Mouse (Mus musculus) embryonic facial prominence, embryonic 10.5 days (tissue): Measurements from ENCODE around the gene Lrrc23. TPM values are rescaled to one million over a fixed set of nuclear protein-coding genes. Genes with fewer than 3 reads are reported as not detected.
A peak's percentile ranks its signal among the peaks of the same experiment; 100 is the strongest.

ENCODE experiments used
- DNase-seq: peaks from one replicate; pipeline ENCODE4 v3.0.0-alpha.2; 2017; ENCODE audit warnings: low spot score
- H3K27ac ChIP-seq: fragments of 300-500 bp; sonication (generic); replicated peaks from 2 replicates; pipeline ENCODE4 v1.5.1; 2016; ENCODE audit warnings: mild to moderate bottlenecking
- H3K27me3 ChIP-seq: fragments of 300-500 bp; sonication (generic); replicated peaks from 2 replicates; pipeline ENCODE4 v1.6.1; 2016; ENCODE audit warnings: low read depth, mild to moderate bottlenecking; ENCODE audit not compliant: poor library complexity, severe bottlenecking
- H3K36me3 ChIP-seq: fragments of 300-500 bp; sonication (generic); replicated peaks from 2 replicates; pipeline ENCODE4 v1.6.1; 2016; ENCODE audit warnings: mild to moderate bottlenecking, moderate library complexity
- H3K4me1 ChIP-seq: fragments of 300-500 bp; sonication (generic); 2 replicates; pipeline ENCODE4 v1.6.1; 2016
- H3K4me3 ChIP-seq: fragments of 300-500 bp; sonication (generic); 2 replicates; pipeline ENCODE4 v1.5.1; 2016; ENCODE audit warnings: mild to moderate bottlenecking, moderate library complexity
- H3K9me3 ChIP-seq: fragments of 300-500 bp; sonication (generic); 2 replicates; pipeline ENCODE4 v1.6.1; 2016; ENCODE audit warnings: mild to moderate bottlenecking
- WGBS: fragments of 180-500 bp; shearing (Covaris S2); methylation state at CpG from one replicate; pipeline ENCODE4 v1.1.7; 2016; 5-methylcytosine and 5-hydroxymethylcytosine counted together
- polyA plus RNA-seq: library from polyadenylated mRNA; unstranded; fragments of >200 nt; fragmentation: Nextera tagmentation; extraction: Ambion mirVana; gene quantifications from 2 replicates; pipeline ENCODE4 v1.2.1, GENCODE M21; 2016

Lrrc23 gene
- polyA plus RNA-seq, 1 experiment from 2014 or later: 0.74 TPM

DNA sequence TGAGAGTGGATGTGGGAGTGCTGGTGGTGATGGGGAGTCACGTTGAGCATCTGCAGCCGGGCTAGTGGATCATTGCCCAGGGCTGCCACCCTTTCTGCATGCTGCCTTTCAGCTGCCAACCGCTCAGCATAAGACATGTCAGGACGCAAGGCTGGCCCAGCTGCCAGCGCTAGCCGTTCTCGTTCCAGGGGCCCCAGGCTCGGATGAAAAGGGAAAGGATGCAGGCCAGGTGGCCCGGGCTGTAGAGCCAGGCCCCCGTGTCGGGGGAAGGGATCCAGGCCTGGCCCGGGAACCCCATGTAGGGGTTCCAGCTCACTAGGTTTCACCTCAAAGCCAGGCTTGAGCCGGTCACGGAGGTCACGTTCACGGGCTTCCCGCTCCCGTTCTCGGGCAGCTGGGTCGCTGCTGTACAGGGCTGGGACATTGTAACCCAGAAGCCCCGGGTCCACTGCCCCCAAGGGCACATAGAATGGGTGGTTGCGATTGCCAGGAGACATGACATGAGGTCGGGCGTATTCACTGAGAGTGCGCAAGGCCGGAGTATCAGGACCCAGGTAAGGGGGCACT is 34.7 kb downstream of the Lrrc23 start:
- peaks cover 72% of the 10 kb centered on the region for H3K36me3 ChIP-seq
- 70% methylated on average over 26 of the region's 26 CpGs for WGBS
- peaks cover 53% of the 10 kb centered on the region for H3K4me1 ChIP-seq

DNA sequence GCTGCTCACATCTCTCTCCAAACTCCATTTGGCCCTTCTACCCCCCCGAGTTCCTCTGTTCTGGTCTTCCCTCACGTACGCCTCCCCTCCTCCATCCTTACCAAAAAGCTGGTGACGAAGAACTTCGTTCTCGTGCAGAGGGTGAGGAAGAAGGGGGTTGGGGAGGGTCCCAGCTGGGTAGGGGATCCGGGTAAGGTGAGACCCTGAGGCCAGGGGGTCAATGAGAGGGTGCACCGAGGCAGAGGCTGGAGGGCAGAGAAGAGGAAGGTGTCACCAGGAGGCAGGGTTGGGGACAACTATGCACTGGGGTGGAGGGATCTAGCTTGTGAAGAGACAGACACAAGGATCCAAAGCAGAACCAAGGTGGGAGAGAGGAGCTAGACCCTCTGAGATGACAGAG is 35.9 kb downstream of the Lrrc23 start:
- Histone ChIP-seq H3K4me3 (0 out of 2 replicates have a peak overlapping the region, but pooled peaks have one; percentile 2), H3K9me3 (no peaks in the 10 kb centered on the region), H3K36me3 (peaks cover 67% of the 10 kb centered on the region), H3K27ac (no peak overlapping the region), H3K27me3 (no peaks in the 10 kb centered on the region), H3K4me1 (peaks cover 65% of the 10 kb centered on the region)
- WGBS: 87% methylated on average over 8 of the region's 8 CpGs
- no peak for DNase-seq

More for the DNA sequence above, 34.7 kb downstream of the Lrrc23 start:
- no peak for DNase-seq
- no peaks in the 10 kb centered on the region for H3K9me3 ChIP-seq
- peak overlapping the region; percentile 65 for H3K4me3 ChIP-seq
- no peaks in the 10 kb centered on the region for H3K27me3 ChIP-seq
- peak overlapping the region; percentile 94 for H3K27ac ChIP-seq

DNA sequence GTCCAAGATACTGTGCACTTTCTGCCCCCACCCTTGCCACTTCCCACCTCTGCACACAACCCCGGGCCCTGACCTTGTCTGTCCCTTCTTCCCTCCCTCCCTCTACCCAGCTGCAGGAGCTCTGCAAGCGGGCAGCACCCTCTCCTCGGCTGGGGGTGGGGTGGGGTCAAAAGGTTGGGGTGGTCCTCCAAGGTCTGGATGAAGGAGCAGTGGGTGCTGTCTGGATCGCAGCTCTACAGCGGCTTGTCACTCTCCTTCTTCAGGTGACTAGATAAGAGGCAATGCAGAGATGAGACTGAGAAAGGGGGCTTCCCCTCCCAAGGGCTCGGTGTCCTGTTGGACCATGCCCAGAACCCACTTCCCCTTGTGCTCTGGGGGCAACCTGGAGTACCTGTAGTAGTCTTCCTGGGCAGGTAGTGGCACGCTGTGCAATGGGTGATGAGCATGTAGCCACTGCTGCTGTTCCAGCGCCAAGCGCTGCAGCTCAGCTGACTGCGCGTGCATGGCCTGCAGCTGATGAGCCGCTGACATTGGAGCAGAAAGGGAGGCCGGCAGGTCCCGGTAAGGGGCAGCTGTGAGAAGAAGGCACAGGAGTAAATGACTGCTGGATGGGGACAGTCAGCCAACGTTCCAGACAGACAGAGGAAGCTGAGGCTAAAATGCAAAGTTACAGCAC is 36.5 kb downstream of the Lrrc23 start:
- 88% methylated on average over 15 of the region's 15 CpGs for WGBS
- Histone ChIP-seq H3K4me1 (peaks cover 71% of the 10 kb centered on the region), H3K27ac (no peak overlapping the region), H3K36me3 (peaks cover 62% of the 10 kb centered on the region), H3K4me3 (no peak overlapping the region), H3K27me3 (no peaks in the 10 kb centered on the region), H3K9me3 (no peaks in the 10 kb centered on the region)
- DNase-seq: no peak

DNA sequence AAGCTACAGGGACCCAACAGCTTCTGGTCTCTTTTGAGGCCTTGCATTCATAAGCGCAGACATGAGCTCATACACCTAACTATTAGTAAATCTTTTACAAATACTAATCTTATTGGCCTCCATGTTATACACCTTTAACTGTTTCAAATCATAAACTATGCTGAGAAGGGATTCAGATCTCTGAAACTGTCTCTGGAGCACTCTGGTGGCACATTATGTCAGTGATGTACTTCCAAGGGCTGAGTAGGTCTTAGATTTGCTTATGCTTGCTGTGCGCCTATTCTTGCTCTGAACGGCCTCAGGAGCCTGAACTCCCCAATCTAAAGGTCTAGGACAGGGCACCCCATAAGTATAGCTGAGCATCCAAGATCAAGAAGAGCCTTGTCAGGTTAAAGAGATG is 37.7 kb downstream of the Lrrc23 start:
- Histone ChIP-seq H3K4me3 (peak overlapping the region; percentile 82), H3K36me3 (peaks cover 51% of the 10 kb centered on the region), H3K27me3 (no peaks in the 10 kb centered on the region), H3K27ac (peak overlapping the region; percentile 99), H3K9me3 (no peaks in the 10 kb centered on the region), H3K4me1 (peaks cover 65% of the 10 kb centered on the region)
- 75% methylated on average over 3 of the region's 3 CpGs for WGBS
- DNase-seq: no peak

DNA sequence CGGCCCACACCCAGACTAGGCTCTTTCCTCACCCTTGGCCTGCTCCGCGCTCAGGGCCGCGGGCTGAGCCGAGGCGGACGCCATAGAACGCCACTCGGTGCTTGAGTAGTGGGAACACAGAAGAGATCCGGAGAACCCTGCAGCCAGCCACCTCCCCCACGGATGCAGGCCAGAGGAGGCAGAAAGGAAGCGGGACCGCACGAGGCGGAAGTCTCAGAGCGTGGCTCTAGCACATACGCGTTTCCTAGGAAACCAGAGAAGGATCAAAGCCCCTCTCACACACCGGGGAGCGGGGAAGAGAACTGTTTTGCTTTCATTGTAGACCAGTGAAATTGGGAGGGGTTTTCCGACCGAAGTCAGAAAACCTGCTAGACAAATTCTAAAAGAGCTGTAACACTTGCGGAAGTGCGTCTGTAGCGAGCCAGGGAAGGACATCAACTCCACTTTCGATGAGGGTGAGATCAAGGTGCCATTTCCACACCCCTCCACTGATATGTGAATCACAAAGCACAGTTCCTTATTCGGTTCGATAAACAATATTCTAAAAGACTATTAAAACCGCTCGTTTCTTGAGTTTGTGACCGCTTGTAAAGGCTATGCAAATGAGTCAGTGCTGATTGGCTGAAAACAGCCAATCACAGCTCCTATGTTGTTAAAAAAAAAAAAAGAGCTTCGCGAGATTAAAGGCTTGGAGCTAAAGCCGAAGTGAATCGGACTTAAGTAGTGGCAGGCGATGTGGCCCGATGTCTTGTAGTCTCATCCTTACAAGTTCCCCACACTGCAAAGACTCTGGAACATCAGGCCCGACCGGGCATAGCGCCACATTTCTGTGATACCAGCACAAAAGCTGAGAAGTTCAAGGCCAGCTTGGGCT is 38.4 kb downstream of the Lrrc23 start, which contains the start of gene Grcc10:
TSS of gene Grcc10 (minus strand) at position 487 of the 874 bp plus-strand sequence.
- Histone ChIP-seq H3K36me3 (peaks cover 44% of the 10 kb centered on the region), H3K27ac (peak within 1 kb of the TSS; percentile 99), H3K4me1 (peaks cover 58% of the 10 kb centered on the region), H3K9me3 (no peaks in the 10 kb centered on the region), H3K27me3 (no peaks in the 10 kb centered on the region), H3K4me3 (peak within 1 kb of the TSS; percentile 82)
- under 1% methylated on average over 41 of the region's 41 CpGs for WGBS
- peak; percentile 95 for DNase-seq

DNA sequence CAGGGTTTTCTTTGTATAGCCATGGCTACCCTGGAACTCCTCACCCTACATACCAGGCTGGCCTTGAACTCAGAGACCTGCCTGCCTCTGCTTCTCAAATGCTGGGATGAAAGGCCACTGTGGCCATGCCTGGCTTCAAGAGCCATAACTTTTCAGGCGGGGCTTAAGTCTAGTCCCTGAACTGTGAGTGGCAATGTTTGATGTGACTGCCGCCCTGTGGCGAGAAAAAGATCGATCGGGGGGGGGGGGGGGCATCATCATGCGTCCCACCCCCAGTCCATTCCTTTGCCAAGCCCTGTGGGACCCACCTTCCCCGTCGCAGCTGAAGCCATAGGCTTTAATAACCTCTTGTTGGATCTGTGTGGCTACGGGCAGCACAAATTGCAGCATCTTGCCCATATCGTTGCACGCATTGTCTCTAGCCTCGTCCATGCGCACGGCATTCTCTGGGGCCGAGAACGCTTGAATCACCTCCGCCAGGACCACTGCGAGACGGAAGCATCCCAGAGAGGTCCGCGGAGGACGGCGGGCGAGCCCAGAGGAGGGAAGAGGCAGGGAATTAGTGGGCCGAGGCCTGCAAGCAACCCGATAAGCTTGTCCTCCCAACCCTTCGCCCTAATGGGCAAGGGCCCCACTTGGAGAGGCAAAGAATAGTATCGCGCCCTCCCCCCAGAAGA is 39.2 kb downstream of the Lrrc23 start:
- Histone ChIP-seq H3K4me3 (peak overlapping the region; percentile 82), H3K27ac (peak overlapping the region; percentile 99), H3K27me3 (no peaks in the 10 kb centered on the region), H3K4me1 (peaks cover 50% of the 10 kb centered on the region), H3K9me3 (no peaks in the 10 kb centered on the region), H3K36me3 (peaks cover 43% of the 10 kb centered on the region)
- WGBS: 1% methylated on average over 29 of the region's 29 CpGs
- DNase-seq: no peak

DNA sequence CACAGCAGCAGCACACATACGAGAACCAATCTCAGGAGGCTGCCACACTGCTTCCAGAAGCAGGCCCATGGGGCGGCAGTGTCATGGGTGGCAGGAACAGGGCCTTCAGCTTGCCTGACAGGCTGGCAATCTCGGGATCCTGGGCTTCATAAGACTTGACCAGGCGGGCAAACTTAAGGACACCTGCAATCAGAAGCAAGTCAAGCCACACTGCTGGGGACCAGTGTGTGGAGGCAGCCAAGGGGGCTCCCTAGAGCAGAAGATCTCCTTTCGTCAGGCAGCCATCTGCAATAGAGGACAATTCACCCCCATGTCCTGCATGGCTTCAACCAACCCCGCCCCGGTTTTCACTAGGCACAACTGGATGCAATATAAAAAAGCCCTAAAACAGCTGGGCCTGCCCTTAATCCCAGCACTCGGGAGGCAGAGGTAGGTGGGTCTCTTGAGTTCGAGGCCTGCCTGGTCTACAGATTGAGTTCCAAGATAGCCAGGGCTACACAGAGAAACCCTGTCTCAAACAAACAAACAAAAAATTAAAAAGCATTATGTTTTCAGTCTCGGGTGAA is 40.2 kb downstream of the Lrrc23 start:
- Histone ChIP-seq H3K27ac (peak overlapping the region; percentile 40), H3K9me3 (no peaks in the 10 kb centered on the region), H3K4me3 (peak overlapping the region; percentile 82), H3K36me3 (peaks cover 33% of the 10 kb centered on the region), H3K27me3 (no peaks in the 10 kb centered on the region), H3K4me1 (peaks cover 42% of the 10 kb centered on the region)
- WGBS: 85% methylated on average over 10 of the region's 10 CpGs
- DNase-seq: no peak

DNA sequence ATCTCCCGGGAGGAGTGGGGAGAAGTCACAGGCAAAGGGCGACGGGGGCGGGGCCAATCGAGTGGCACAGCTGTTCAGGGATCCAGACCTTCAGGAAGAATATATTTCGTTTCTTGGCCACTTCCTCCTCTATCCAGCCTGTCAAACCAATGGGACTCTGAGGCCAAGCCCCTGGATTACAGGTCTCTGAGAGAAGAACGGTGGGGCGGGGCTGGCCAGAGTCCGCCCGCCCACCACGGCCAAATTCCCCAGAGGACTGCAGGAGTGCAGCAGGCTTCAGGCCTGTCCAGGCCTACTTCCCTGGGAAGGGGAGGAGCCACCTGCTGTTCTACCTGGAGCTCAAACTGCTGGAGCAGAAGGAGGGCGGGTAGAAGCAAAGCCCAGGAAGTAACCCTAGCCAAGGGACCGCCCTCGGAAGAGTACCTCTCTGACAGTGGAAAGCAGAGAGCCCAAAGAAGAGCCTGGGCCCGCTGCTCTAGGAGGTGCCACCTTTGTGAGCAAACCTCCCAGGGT is 41.0 kb downstream of the Lrrc23 start, which contains the start of gene Ptpn6:
TSS of gene Ptpn6 (minus strand) at position 204 of the 513 bp plus-strand sequence.
- Histone ChIP-seq H3K9me3 (no peaks in the 10 kb centered on the region), H3K4me3 (peak within 1 kb of the TSS; percentile 82; the same call in 1 of the 2 replicates), H3K27me3 (no peaks in the 10 kb centered on the region), H3K36me3 (peaks cover 25% of the 10 kb centered on the region), H3K27ac (peak within 1 kb of the TSS; percentile 40), H3K4me1 (peaks cover 42% of the 10 kb centered on the region)
- 19% methylated on average over 15 of the region's 15 CpGs for WGBS
- DNase-seq: peak; percentile 73

DNA sequence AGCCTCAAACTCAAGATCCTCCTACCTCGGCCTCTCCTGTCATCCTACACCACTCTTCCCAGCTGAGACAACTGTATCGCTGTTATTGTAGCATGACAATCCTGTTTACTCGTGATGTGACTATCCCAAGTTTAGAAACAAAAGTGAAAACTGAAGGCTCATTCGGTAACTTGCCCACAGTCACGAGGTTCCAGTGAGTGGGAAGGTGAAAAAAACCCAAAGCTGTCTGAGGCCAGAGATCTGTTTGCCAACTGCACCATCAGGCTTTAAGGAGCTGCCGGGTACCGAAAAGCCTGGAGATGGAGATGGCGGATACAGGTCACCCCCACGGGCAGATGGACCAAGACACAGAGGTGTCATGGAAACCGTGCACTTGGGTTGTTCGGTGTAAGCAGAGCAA is 42.5 kb downstream of the Lrrc23 start:
- Histone ChIP-seq H3K36me3 (peaks cover 10% of the 10 kb centered on the region), H3K4me1 (peaks cover 46% of the 10 kb centered on the region), H3K27me3 (no peaks in the 10 kb centered on the region), H3K4me3 (no peak overlapping the region), H3K9me3 (no peaks in the 10 kb centered on the region), H3K27ac (no peak overlapping the region)
- no peak for DNase-seq
- WGBS: 92% methylated on average over 11 of the region's 11 CpGs

DNA sequence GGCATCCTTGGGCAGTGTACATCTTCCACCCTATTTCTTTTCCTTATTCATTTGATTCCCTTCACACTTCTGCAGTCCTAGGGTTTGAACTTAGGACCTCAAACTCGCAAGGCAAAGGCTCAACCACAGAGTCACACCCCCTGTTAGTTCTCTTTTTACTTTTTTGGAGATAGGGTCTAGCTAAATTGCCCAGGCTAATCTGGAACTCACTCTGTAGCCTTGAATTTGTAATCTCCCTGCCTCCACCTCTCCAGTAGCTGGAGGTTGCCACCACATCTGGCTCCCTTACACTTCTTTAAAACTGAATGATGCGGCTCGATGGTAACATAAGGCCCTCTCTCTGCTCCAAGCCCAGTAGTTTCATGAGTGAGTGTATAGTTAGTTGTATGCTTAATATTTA is 45.1 kb downstream of the Lrrc23 start:
- no peak overlapping the region for H3K27ac ChIP-seq
- DNase-seq: no peak
- 93% methylated on average over 3 of the region's 3 CpGs for WGBS
- no peaks in the 10 kb centered on the region for H3K27me3 ChIP-seq
- peaks cover 24% of the 10 kb centered on the region for H3K4me1 ChIP-seq
- H3K36me3 ChIP-seq: peaks cover 9% of the 10 kb centered on the region
- no peak overlapping the region for H3K4me3 ChIP-seq
- H3K9me3 ChIP-seq: no peaks in the 10 kb centered on the region

DNA sequence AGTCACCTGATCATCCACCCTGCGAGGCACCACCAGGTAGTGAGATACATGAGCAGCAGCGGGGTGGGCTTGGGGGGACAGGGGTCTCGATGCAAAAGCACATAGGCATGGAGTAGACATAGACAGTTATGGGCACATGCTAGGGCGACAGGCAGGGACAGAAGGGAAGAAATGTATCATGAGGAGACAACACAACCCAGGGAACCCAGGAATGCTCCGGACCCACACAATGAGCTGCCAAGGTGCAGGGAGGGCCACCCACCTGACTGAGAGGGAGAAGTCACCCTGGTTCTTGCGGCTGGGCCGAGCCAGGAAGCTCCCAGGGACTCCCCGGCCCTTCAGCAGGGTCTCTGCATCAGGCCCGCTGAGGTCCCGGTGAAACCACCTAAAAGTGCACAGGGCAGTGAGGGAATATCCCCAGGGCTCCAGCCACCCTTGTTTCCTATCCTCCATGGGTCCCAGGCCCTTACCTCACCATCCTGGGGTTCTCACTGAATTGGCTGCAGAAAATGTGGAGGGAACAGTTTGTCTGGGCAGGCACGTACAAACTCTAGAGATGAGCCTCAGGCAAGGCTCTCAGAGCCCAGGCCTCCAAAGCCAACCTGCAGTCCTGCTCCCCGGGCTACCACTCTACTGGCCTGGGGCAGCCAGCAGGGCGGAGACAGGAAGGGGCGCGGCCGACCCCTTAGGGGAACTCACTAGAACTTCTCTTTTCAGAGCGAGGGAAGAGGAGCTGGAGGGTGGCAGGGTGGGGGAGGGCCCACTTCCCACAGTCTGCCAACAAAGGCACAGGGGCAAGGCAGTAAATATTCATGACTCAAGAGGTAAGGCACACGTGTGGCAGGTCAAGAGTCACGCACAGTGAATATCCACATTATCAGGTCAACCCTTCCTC is 46.8 kb downstream of the Lrrc23 start:
- peak overlapping the region; percentile 70 for H3K27ac ChIP-seq

More for the DNA sequence above, 46.8 kb downstream of the Lrrc23 start:
- peaks cover 16% of the 10 kb centered on the region for H3K4me1 ChIP-seq
- H3K9me3 ChIP-seq: no peaks in the 10 kb centered on the region
- H3K4me3 ChIP-seq: 0 out of 2 replicates have a peak overlapping the region, but pooled peaks have one; percentile 31
- H3K27me3 ChIP-seq: no peaks in the 10 kb centered on the region
- H3K36me3 ChIP-seq: no peaks in the 10 kb centered on the region
- DNase-seq: peak; percentile 52
- WGBS: 48% methylated on average over 19 of the region's 19 CpGs
